Mouse (Mus musculus): Measurements from ENCODE around the gene Supt5.

Gene Supt5

DNA sequence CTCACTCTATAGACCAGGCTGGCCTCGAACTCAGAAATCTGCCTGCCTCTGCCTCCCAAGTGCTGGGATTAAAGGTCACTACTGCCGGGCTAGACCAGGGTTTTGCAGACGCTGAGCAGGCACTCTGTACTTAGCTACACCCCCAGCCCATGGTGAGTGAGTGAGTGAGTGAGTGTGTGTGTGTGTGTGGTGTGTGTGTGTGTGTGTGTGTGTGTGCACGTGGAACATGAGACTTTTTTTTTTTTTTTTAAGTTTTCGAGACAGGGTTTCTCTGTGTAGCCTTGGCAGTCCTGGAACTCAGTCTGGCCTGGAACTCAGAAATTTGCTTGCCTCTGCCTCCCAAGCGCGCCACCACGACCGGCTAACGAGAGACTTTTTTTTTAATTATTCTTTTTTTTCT, 36.1 kb upstream of the Supt5 start:
- DNase-seq (ENCODE audit: low spot score) = no peak

DNA sequence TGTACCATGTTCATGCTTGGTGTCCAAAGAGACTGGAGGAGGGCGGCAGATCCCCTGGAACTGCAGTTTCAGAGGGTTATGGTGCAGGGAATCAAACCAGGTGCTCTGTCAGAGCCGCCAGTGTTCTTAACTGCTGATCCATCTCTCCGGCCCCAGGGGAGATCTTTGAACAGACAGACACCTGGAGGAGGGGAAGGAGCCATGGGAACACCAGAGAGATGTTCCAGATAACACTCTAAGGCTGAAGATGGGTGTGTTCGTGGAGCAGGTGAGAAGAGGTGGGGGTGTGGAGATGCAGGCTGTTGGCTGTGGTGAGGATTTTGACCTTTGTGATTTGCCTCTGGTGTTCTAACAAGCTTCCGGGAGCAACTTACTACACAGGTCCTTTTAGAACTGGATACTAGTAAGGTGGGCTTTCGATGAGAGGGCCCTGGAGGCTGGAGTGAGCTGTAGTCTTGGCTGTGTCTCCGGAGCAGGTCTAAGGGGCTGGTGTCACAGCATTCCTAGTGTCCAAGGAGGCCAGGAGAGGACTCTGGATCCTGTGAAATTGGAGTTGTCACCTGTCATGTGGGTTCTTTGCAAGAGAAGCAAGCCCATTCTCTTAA, 35.4 kb upstream of the Supt5 start:
- no peak for DNase-seq (ENCODE audit: low spot score)

DNA sequence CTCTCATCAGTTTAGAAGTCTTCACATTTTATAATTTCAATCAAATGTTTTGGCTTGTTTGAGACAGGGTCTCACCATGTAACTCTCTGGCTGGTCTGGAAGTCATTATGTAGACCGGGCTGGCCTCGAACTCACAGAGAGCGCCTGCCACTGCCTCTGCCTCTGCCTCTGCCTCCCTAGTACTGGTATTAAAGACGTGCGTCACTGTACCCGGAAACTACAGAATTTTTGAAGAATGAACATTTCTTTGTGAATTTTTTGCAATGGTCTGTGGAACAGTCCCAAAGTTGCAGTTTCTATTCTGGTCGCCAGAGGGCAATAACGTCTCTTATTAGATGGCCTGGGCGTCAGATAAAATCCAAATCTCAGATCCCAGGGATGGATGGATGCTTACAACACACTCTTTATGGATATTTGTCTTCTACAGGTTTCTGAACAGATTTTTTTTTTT, 34.6 kb upstream of the Supt5 start:
- DNase-seq (ENCODE audit: low spot score) = no peak

DNA sequence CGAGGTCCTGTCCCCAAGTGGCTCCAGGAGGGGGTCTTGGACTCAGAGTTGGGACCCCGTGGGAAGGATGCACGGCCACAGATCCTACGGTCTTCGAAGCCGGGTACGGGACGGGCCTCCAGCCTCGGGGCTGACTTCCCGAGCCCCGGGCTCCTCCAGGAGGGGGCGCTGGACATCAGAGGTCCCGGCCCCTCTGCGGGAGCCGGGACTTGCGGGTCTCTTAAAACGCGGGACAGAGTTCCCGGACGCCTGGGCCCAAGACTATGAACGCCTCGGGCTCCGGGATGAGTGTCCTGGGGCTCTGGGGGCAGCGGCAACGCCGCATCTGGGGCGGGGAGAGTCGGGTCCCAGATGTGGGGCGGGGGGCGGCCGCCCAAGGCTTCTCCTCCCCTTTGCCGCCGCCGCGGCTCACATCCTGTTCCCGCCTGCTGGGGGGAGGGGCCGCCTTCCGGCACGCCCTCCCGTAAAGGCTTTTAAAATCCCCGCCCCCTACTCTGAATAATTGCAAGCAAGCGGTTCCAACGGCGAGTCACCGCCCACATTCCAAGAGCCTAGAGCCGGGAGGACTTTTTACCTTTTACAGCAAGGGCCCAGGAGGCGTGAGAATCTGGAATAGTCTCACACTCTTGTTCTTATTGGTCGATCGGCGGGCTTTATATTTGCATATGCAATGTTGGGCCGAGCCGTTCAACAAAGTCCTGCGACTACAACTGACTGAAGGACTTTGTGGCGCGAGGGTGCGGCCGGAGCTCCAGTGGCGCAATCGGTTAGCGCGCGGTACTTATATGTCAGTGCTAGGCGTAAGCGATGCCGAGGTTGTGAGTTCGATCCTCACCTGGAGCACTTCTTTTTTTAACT, 33.9 kb upstream of the Supt5 start, which contains the start of gene Plekhg2:
Gene Plekhg2 (minus strand): TSS at position 349 of the 858 bp plus-strand sequence.
- DNase-seq (ENCODE audit: low spot score) = peak; percentile 96

DNA sequence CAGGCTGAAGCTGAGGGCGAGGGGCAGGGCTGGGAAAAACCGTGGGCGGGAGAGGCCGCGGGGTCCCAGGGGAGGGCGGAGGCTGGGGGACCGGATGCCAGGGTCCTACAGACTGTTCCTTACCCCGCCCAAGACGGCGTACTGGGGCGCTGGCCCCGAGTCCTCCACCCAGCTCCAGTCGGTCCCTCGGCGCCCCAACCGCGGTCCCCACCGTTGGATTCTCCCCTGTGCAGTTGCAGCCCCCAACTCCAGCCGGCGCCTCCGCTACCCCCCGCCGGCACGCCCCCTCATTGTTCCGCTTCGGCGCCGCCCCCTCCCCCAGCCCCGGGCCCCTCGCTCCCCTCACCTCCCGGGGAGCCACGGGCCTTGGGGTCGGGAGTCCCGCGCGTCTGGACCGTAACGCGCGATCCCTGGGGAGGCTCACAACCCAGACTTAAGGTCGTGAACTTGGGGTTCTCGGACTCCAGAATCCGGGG, 33.0 kb upstream of the Supt5 start:
- DNase-seq (ENCODE audit: low spot score) = peak; percentile 68

DNA sequence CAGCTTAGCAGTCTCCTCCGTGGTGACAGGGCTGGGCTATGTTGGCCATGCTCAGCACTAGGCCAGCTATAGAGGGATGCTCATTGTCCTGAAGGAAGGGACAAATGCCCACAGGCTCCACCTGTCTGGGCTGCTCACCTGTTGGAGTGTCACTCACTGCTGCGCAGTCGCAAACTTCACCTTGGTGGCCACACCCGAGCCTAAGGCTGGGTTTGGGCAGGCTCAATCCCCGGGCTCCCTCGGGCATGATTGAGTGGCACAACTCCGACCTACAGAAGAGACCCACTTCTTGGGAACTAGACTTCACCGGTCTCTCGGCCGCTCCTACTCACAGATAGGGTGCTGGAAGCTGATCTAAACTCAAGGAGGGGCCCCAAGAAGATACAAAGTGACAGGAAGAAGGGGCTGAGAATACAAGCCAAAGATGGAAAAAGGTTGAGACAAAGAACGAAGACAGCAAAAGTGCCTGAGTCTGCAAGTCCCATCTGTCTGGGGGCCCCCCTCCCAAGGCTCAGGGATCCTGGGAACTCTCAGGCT, 32.5 kb upstream of the Supt5 start:
- peak; percentile 34 for DNase-seq (ENCODE audit: low spot score)

DNA sequence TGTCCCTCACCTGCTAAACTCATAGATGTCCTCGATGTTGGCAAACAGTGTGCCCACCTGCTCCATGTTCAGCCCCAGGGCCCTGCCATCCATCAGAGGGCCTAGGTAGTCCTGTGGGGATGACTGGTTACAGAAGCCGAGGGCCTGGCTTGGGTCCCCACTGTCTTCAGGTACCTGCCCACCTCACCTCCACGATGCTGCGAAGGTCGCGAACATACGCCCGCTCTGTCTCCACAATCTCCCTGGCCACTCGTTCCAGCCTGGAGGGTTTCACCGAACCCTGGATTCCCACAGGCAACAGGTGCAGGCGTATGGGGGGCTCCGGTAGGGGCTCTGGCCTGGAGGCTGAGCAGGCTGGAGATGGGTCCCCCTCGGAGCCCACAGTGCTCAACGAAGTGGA, 31.5 kb upstream of the Supt5 start:
- DNase-seq (ENCODE audit: low spot score) = no peak

DNA sequence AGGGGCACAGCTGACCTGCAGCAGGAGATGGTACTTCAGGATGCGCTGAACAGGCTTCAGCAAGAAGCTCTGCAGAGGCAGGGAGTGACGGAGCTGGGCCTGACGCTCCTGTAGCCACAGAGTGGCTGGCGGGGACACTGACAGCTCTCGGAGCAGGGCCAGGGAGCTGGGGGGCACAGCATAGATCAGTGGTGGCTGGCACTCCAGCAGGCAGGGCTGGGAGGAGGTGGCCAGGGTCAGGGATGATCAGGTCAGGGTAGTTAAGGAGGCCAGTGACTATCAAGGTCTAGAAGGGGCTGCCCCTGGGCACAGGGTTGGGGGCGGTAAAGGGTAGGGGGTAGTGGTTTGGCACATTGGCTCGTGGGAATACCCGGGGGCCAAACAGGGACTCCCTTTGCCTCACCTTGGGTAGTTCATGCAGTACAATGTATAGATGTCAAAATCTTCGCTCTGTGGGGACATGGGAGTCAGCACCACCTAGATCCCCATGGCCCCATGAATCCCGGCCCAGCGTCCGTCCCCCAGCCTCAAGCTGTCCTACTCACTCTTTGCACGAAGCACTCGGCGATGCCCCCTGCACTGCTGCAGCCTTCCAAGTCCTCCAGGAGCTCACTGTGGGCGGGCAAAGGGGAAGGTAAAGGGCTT, 29.9 kb upstream of the Supt5 start:
- DNase-seq (ENCODE audit: low spot score) = no peak

DNA sequence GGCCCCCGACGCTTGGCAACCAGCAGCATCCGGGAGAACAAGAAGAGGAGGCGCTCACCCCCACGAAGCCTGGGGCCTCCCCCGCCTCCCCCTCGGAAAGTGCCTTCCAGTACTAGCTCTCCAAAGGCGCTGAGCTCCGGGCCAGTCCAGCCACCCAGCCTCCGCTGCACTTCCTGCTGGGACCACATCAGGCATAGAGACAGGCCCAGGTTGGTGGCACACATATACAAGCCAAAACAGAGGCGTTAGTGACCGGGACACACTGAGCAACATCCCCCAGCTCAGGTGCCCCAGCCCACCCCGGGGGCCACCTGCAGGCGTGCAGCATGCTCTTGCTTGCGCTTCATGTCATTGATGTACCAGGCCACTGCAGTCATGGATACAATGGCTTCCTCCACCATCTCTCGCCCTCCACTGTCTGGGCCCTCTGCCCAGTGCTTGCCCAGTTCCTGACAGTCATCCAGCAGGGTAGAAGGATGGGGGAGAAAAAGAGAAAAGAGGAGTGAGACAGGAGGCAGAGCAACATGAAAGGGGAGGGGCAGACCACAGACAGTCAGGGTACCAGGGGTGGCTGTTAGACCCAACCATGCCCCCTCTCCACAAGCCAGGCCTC, 29.2 kb upstream of the Supt5 start:
- no peak for DNase-seq (ENCODE audit: low spot score)

DNA sequence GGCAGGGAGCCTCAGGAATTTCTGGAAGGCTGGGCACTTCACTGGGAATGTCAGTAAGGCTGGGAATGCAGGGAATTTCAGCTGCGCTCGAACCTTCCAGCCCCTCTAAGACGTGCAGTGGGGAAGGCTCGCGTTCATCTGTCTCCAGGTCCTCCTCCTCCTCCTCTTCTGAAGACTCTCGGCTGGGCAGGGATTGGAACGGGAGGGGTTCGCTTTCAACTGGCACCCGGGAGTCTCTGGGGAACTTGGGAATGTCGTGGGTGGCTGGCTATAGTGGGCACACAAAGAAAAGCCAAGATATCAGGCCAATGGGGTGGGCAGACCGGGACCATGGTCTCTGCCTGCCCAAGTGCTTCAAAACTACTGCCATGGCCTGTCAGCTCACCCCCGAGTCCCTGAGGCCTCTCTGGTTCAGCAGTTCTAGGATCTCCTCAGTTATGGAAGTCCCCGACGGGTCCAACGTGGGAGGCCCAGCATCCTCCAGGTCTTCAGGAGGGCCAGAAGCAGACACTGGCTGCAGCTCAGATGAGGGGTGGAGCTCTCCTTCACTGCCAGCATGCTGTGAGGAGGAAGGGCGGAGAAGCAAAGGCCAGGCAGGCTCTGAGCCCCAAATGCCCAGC, 24.0 kb upstream of the Supt5 start:
- DNase-seq (ENCODE audit: low spot score) = no peak

DNA sequence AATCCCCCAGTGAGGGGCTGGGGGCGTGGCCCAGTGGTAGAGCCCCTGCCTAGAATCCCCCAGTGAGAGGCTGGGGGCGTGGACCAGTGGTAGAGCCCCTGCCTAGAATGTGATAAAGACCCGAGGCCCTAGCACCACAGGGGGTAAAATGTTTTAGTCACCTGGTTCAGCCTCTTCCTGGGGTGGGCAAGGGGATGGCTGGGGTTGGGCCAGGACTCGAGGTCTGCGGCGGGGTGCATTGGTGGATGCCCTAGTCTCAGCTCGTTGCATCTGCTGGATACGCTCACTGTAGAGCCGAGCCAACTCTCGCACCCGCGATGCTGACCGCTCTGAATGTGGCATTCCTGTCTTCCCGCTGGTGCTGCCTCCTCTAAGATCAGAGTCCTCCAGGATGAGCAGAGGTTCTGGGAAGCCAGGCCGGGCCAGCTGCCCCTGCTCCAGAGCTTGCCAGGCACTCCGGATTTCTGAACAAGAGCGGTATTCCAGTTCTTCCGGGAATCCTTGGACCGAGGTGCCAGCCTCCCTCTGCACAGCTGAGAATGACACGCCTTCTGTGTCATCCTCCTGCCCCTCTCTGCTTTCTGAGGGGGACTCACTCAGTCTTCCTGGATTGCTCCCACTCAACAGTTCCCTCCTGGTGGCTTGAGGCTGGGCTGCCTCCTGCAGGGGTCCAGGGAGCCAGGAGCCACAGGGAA, 23.2 kb upstream of the Supt5 start:
- DNase-seq (ENCODE audit: low spot score) = no peak

DNA sequence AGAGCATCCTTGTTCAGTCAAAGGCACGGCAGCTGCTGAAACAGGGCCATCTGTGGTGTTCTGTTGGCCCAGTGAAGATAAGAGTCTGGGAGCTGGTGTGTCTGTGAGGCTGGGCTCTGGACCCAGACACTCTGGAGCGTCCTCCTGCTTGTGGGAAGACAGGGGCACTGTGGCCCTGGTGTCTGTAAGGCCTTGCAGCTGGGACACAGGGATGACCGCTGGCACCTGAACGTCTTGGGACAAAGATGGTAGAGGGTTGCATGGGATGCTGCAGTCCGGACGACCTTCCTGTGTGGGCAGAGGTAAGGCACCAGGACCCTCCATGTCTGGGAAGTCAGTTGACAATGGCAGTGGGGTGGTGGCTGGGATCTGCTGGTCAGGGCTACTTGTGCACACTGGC, 21.7 kb upstream of the Supt5 start:
- DNase-seq (ENCODE audit: low spot score) = no peak

DNA sequence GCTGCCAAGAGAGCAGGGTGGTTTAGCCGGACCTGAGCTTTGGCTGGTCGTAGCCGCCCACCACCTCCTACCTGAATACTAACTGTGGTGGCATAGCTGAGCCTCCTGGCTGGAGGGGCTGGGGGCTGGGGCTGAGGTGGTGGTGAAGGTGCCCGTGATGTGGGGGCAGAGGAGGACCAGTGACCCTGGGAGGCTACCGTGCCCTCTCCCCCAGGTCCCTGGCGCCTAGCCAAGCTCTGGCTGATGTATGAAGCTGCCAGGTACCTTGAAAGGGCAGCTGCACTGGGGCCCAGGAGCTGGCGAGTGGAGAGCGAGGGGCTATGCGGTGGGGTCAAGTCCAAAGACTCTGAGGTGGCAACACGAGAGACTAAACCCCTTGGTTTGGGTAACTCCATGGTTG, 21.3 kb upstream of the Supt5 start:
- no peak for DNase-seq (ENCODE audit: low spot score)

DNA sequence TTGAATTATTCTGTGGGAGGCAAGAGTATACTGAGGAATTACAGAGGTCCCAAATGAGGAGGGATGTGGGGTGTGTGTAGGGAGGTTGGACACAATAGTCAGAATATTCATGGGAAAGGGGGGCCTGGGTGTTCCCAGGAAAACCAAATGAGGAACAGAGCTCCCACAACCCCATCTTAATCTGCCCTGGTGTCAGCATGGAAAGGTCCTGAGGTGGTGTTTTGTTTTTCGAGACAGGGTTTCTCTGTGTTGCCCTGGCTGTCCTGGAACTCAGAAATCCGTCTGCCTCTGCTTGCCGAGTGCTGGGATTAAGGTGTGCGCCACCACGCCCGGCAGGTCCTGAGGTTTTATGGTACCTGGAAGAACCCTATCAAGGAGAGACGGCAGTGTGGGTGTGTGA, 19.9 kb upstream of the Supt5 start:
- no peak for DNase-seq (ENCODE audit: low spot score)

DNA sequence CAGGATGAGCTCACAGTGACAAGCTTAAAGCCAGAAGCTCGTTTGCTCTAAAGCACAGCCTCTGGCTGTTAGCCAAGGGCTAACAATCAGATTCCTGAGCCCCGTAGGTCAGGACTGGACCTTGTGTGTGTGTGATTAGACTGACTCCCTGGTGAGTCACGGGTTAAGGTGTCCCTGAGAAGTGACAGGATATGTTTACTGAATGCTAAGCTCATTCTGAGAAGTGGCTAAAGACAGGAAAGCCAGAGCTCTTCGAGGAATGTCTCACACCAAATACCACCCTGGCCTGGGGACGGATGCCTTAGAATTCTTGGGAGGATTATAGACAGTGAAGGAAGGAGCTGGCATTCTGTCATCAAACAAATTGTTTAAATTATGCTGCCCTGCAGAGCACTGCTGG, 19.4 kb upstream of the Supt5 start:
- no peak for DNase-seq (ENCODE audit: low spot score)

DNA sequence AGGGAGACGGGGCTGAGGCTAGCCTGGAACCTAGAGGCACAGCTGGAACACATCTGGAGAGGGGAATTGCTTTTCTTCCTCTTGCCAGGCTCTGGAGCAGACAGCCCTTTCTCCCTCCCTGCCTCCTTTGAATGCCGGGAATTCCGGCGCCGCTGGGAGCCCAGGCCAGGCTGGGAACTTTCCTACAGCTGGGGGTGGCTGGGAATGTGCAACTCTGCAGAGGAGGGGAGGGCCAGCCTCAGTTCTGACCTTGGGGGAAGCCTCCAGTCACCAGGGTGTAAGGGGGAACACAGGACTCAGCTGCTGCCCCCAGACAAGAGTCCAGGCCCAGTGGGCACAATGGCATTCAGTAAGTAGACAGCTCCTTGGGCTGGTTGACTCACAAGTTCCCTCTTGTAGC, 18.4 kb upstream of the Supt5 start:
- peak; percentile 61 for DNase-seq (ENCODE audit: low spot score)

DNA sequence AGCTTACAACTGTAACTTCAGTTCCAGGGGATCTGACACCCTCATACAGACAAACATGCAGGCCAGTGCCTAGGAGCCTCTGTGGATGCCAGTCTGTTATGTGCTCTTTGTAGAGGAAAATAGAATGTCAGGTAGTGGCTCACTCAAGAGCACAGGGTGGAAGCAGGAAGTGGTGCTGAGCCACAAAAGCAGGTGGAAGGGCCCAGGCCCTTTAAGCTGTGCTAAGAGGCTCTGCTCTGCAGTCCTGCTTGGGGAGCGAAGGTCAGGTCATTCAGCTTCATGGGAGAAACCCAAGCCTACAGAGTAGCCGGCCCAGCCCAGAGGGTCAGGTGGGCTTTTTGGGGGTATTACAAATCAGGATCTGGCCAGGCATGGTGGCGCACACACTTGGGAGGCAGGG, 16.7 kb upstream of the Supt5 start:
- no peak for DNase-seq (ENCODE audit: low spot score)

DNA sequence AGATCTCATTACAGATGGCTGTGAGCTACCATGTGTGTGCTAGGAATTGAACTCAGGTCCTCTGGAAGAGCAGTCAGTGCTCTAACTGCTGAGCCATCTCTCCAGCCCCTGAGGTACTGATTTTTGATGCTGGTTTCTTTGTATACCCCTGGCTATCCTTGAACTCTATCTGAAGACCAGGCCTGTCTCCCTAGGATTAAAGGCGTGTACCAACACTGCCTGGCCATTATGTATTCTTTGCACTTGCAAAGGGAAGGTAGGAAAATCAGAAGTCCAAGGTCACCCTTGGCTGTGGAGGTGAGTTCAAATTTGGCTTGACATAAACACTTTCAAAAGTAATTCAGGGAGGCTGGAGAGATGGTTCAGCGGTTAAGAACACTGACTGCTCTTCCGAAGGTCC, 16.1 kb upstream of the Supt5 start:
- DNase-seq (ENCODE audit: low spot score) = no peak

DNA sequence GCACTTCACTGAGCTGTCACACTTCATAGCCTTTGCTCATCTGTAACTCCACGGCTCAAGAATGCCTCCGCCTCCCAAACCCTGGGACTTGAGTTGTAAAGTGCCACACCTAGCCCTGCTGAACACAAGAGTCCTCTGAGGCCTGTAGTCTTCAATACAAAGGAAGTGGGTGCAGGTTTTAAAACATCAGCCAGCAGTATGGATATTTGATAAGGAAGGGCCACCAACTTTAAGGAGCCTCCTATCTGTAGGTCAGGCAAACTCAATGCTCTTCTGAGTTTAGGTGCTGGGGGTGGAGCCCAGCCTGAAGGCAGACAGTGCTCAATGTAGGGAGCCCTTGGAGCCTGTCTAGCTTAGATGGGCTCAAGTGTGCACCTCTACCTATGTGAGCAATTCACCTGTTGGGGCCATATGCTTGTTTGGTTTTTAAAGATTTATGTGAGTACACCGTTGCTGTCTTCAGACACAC, 15.6 kb upstream of the Supt5 start:
- no peak for DNase-seq (ENCODE audit: low spot score)

DNA sequence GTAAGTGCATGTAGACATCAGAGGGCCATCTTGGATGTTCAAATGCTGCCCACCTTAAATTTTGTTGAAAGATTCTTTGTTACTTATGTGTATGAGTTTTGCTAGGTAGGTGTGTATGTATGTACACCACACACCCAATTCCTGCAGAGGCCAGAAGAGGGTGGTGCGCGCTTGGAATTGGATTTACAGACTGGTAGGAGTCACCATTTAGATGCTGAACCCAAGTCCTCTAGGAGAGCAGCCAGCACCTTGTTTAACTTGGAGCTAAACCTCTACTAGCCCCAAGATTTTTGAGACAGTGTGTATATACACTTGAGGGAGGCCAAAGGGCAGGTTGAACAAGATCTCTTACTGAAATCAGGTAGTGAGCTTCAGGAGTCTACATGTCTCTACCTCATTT, 14.7 kb upstream of the Supt5 start:
- no peak for DNase-seq (ENCODE audit: low spot score)

DNA sequence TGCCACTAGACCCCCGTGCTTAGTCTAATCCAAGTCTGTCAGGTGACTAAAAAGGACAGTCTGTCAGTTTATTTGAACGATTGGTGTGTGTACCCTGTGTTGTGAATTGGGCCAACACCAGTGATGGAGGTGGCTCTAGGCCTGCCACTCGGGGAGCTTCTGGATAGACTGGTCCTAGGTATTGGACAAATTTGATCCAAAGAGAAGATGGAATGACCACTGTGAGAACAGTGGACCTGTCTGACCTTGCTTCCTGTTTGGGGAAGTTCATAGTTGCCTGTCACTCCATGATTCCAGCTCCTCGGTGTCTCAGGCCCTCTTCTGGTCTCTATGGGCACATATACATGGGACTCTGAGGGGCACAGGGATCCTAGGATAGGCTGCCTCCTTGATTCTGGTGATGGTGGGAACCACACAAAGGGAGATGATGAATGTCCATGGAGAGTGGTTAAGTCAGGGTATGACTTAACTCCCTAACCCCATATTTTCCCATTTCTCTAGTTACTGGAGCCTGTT, 13.2 kb upstream of the Supt5 start:
- DNase-seq (ENCODE audit: low spot score) = no peak

Measured in ovary, postnatal 36 days (tissue).